Mouse (Mus musculus) olfactory bulb, adult 2 months (tissue): Measurements from ENCODE around the gene Vcp. TPM values are rescaled to one million over a fixed set of nuclear protein-coding genes. Genes with fewer than 3 reads are reported as not detected.

ENCODE experiments used
- H3K27ac ChIP-seq: fragments of 200-500 bp; 2 replicates; pipeline ENCODE4 v1.5.1; 2012; ENCODE audit warnings: low read depth, low read length; ENCODE audit not compliant: insufficient read depth
- H3K4me1 ChIP-seq: fragments of 200-500 bp; 2 replicates; pipeline ENCODE4 v1.6.1; 2012; ENCODE audit warnings: low read length; ENCODE audit not compliant: control insufficient read depth, insufficient read depth
- H3K4me3 ChIP-seq: fragments of 200-500 bp; 2 replicates; pipeline ENCODE4 v1.5.1; 2012; ENCODE audit warnings: mild to moderate bottlenecking, low read depth, low read length, moderate library complexity; ENCODE audit not compliant: insufficient read depth
- CTCF ChIP-seq: fragments of 200-500 bp; IDR thresholded peaks from 2 replicates; pipeline ENCODE4 v1.5.1; 2012; ENCODE audit warnings: low read depth, mild to moderate bottlenecking, low read length, moderate library complexity; ENCODE audit not compliant: insufficient read depth
- POLR2A ChIP-seq: fragments of 200-500 bp; IDR thresholded peaks from 2 replicates; pipeline ENCODE4 v1.6.1; 2012; ENCODE audit warnings: mild to moderate bottlenecking, low read depth, low read length, moderate library complexity; ENCODE audit not compliant: insufficient read depth
- WGBS: fragments of 180-500 bp; shearing (Covaris S2); methylation state at CpG from one replicate; pipeline ENCODE4 v1.1.7; 2018; 5-methylcytosine and 5-hydroxymethylcytosine counted together
- polyA plus RNA-seq: library from polyadenylated mRNA; stranded (reverse); fragments of >200 nt; gene quantifications from 2 replicates; pipeline ENCODE4 v1.2.4, GENCODE M21; 2012; ENCODE audit warnings: low replicate concordance; ENCODE audit not compliant: missing spikeins, insufficient read depth, insufficient read length

Vcp gene
- polyA plus RNA-seq, 1 experiment: 1,669 TPM

- H3K27ac ChIP-seq: no peak overlapping the region
- H3K4me1 ChIP-seq: peaks cover 2% of the 10 kb centered on the region
- 17% methylated on average over 12 of the region's 12 CpGs for WGBS
- TF ChIP-seq POLR2A (no peak), CTCF (no peak)
- H3K4me3 ChIP-seq: no peak overlapping the region
Observed at GRCm38 (mm10) chr4:42965039-42965719, 35.1 kb downstream of the Vcp start.

GRCm38 (mm10) chr4:42963480-42963879 lies 36.8 kb downstream of the Vcp start:
- TF ChIP-seq CTCF (no peak), POLR2A (no peak)
- no peak overlapping the region for H3K27ac ChIP-seq
- H3K4me3 ChIP-seq: no peak overlapping the region
- WGBS: 70% methylated on average over 2 of the region's 2 CpGs
- peaks cover 10% of the 10 kb centered on the region for H3K4me1 ChIP-seq

DNA sequence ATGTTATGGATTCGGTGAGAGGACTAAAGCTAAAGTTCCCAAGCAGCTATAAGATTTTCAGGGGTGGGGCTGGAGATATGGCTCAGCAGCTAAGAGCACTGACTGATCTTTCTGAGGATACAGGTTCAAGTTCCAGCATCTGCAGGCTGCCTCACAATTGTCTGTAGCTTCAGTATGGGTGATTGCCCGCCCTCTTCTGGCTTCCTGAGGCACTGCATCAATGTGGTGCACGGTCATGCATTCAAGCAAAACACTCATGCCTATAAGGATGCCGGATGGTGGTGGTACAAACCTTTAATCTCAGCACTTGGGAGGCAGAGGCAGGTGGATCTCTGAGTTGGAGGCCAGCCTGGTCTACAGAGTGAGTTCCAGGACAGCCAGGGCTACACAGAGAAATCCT lies 38.7 kb downstream of the Vcp start:
- H3K27ac ChIP-seq: no peak overlapping the region
- TF ChIP-seq POLR2A (no peak), CTCF (peak; percentile 55; the same call in 1 of the 2 replicates)
- peaks cover 27% of the 10 kb centered on the region for H3K4me1 ChIP-seq
- 13% methylated on average over 4 of the region's 4 CpGs for WGBS
- no peak overlapping the region for H3K4me3 ChIP-seq

GRCm38 (mm10) chr4:42959382-42959781 lies 40.9 kb downstream of the Vcp start:
- Histone ChIP-seq H3K4me1 (peaks cover 37% of the 10 kb centered on the region), H3K27ac (peak overlapping the region; percentile 44; the same call in 1 of the 2 replicates), H3K4me3 (no peak overlapping the region)
- TF ChIP-seq CTCF: no peak
- no peak for TF ChIP-seq POLR2A
- WGBS: 48% methylated on average over 4 of the region's 4 CpGs

DNA sequence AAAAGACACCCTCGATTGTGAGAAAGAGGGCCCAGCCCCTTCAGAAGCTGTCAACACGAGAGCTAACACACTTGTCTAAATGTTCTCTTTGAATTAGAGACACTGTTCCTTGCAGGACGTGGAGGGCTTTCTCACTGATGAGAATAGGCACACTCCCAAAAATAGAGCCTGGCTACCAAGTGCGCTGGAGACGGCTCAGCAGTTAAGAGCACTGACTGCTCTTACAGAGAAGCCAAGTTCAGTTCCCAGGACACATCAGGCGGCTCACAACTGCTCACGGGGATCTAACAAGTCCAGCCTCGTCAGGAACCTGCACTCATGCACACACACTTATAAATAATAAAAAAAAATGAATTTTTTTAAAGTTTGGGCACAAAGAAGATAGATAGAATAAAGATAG lies 41.4 kb downstream of the Vcp start:
- 21% methylated on average over 8 of the region's 8 CpGs for WGBS

GRCm38 (mm10) chr4:42957979-42958378 lies 42.3 kb downstream of the Vcp start:
- Histone ChIP-seq H3K4me3 (no peak overlapping the region), H3K27ac (no peak overlapping the region), H3K4me1 (peaks cover 45% of the 10 kb centered on the region)
- TF ChIP-seq POLR2A (no peak), CTCF (no peak)
- 68% methylated on average over 8 of the region's 8 CpGs for WGBS

More for the DNA sequence above, 41.4 kb downstream of the Vcp start:
- Histone ChIP-seq H3K4me1 (peaks cover 37% of the 10 kb centered on the region), H3K4me3 (no peak overlapping the region), H3K27ac (no peak overlapping the region)
- TF ChIP-seq POLR2A: no peak
- no peak for TF ChIP-seq CTCF

GRCm38 (mm10) chr4:42957306-42957705 lies 43.0 kb downstream of the Vcp start:
- WGBS: 58% methylated on average over 11 of the region's 11 CpGs
- no peak overlapping the region for H3K27ac ChIP-seq
- TF ChIP-seq CTCF (no peak), POLR2A (no peak)
- H3K4me3 ChIP-seq: no peak overlapping the region
- H3K4me1 ChIP-seq: peaks cover 49% of the 10 kb centered on the region

DNA sequence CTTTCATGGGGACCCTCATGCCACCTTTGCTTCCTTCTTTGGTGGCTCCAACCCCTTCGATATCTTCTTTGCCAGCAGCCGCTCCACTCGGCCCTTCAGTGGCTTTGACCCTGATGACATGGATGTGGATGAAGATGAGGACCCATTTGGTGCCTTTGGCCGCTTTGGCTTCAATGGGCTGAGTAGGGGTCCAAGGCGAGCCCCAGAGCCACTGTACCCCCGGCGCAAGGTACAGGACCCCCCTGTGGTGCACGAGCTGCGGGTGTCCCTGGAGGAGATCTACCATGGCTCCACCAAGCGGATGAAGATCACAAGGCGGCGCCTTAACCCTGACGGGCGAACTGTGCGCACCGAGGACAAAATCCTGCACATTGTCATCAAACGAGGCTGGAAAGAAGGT lies 43.7 kb downstream of the Vcp start:
- H3K4me3 ChIP-seq: no peak overlapping the region
- TF ChIP-seq POLR2A (no peak), CTCF (no peak)
- H3K4me1 ChIP-seq: peaks cover 49% of the 10 kb centered on the region
- no peak overlapping the region for H3K27ac ChIP-seq
- whole genome bisulfite sequencing: 92% methylated on average over 17 of the region's 17 CpGs

DNA sequence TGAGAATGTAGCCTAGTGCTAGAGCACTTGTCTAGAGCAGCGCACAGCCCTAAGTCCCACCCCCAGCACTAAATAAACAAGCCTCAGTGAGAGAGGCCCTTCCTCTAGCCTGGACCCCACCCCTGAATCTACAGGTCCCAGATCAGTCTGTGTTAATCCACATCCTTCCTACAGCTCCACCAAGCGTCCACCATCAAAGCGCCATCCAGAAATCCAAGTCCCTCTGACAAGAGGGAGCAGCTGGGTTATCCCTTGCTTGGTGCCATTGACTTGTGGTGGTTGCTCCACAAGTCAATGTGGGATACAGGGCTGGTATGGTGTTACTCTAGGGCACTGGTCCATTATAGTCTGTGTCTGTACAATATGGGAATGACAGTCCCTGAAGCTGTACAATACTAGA lies 45.1 kb downstream of the Vcp start:
- WGBS: 58% methylated on average over 3 of the region's 3 CpGs
- no peak overlapping the region for H3K4me3 ChIP-seq
- peaks cover 49% of the 10 kb centered on the region for H3K4me1 ChIP-seq
- no peak for TF ChIP-seq CTCF
- no peak for TF ChIP-seq POLR2A
- no peak overlapping the region for H3K27ac ChIP-seq

DNA sequence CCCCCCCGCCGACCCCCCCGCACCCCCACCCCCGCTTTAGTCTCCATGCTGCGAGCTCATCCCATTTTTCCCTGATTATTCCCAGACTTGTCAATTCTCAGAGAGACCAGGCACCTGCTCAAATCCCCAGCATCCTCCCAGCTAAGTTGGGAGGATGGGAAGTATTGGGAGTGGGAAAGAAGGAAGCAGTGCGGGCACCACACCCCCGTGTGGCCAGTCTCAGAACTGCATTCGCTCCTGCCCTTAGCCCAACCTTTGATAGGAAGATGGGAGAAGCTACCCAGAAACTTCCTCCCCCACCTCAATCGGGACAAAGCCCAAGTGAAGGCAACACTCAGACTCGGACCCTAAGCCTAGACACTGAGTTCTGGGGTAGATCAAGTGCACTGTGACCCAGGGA lies 46.0 kb downstream of the Vcp start:
- 3% methylated on average over 10 of the region's 10 CpGs for WGBS
- Histone ChIP-seq H3K4me3 (peak overlapping the region; percentile 36), H3K27ac (peak overlapping the region; percentile 72), H3K4me1 (peaks cover 47% of the 10 kb centered on the region)
- TF ChIP-seq CTCF: peak; percentile 86
- TF ChIP-seq POLR2A: no peak
